Mouse (Mus musculus): ENCODE results near the gene Eras.
"Not testable (repeated sequence)": the region's sequence is repeated elsewhere in the genome, so short reads cannot be mapped to it uniquely, and the experiment has no call there.

Gene Eras

GRCm38 (mm10) chrX:7910473-7910872 lies 17.9 kb downstream of the Eras start:
- no peak for DNase-seq (ENCODE audit: low read depth, low spot score)

GRCm38 (mm10) chrX:7909242-7909641 lies 19.2 kb downstream of the Eras start, which contains the start of gene Gm10490:
TSS of gene Gm10490 (plus strand) at chrX:7909542.
- not testable (repeated sequence) for DNase-seq (ENCODE audit: low read depth, low spot score)

GRCm38 (mm10) chrX:7907735-7908134 lies 20.7 kb downstream of the Eras start, which contains the start of gene Gm10491:
TSS of gene Gm10491 (minus strand) at chrX:7907835.
- DNase-seq (ENCODE audit: low read depth, low spot score) = no peak

GRCm38 (mm10) chrX:7904441-7904840 lies 24.0 kb downstream of the Eras start:
- no peak for DNase-seq (ENCODE audit: low read depth, low spot score)

GRCm38 (mm10) chrX:7898880-7899874 lies 29.2 kb downstream of the Eras start, which contains the start of the genes Pqbp1 and Timm17b:
TSS of gene Pqbp1 (minus strand) at chrX:7899269.
TSS of gene Timm17b (plus strand) at chrX:7899357.
- DNase-seq (ENCODE audit: low read depth, low spot score) = peak; percentile 93

- peak; percentile 49 for DNase-seq (ENCODE audit: low read depth, low spot score)
These were observed 30.2 kb downstream of the Eras start for GRCm38 (mm10) chrX:7898211-7898610.

GRCm38 (mm10) chrX:7883841-7884567 lies 44.4 kb downstream of the Eras start, which contains the start of gene Slc35a2:
TSS of gene Slc35a2 (plus strand) at chrX:7884028.
- peak; percentile 81 for DNase-seq (ENCODE audit: low read depth, low spot score)

- DNase-seq (ENCODE audit: low read depth, low spot score) = peak; percentile 85
These were observed 48.6 kb downstream of the Eras start for GRCm38 (mm10) chrX:7879819-7880218.

- DNase-seq (ENCODE audit: low read depth, low spot score) = peak; percentile 51
These were observed 49.9 kb downstream of the Eras start for GRCm38 (mm10) chrX:7878495-7878894.

GRCm38 (mm10) chrX:7878007-7878419 lies 50.4 kb downstream of the Eras start, which contains the start of gene Pim2:
TSS of gene Pim2 (plus strand) at chrX:7878262.
- peak; percentile 93 for DNase-seq (ENCODE audit: low read depth, low spot score)
